Mouse (Mus musculus) right cerebral cortex, adult 18-20 months (tissue): ENCODE data around the gene 1700020N01Rik.

Experiments
- DNase-seq: peaks from one replicate; pipeline ENCODE4 v3.0.0; 2022; ENCODE audit warnings: mixed read lengths

Gene 1700020N01Rik

GRCm38 (mm10) chr10:21592896-21593380 is at the start of gene 1700020N01Rik:
Gene 1700020N01Rik, plus strand, starts transcription at chr10:21593145.
- DNase-seq = no peak

GRCm38 (mm10) chr10:21543576-21544278 is 49.2 kb upstream of the 1700020N01Rik start:
- DNase-seq = no peak

GRCm38 (mm10) chr10:21544721-21545120 is 48.2 kb upstream of the 1700020N01Rik start:
- no peak for DNase-seq

- no peak for DNase-seq
Measured at GRCm38 (mm10) chr10:21545446-21545845, 47.5 kb upstream of the 1700020N01Rik start.

GRCm38 (mm10) chr10:21548871-21549505 is 44.0 kb upstream of the 1700020N01Rik start:
- DNase-seq = no peak

GRCm38 (mm10) chr10:21552967-21553682 is 39.8 kb upstream of the 1700020N01Rik start:
- DNase-seq = no peak

- no peak for DNase-seq
Measured at GRCm38 (mm10) chr10:21553683-21554035, 39.3 kb upstream of the 1700020N01Rik start.

GRCm38 (mm10) chr10:21554896-21555580 is 37.9 kb upstream of the 1700020N01Rik start:
- no peak for DNase-seq

- no peak for DNase-seq
Measured at GRCm38 (mm10) chr10:21559769-21560168, 33.2 kb upstream of the 1700020N01Rik start.

- peak; percentile 31 for DNase-seq
Measured at GRCm38 (mm10) chr10:21561181-21561580, 31.8 kb upstream of the 1700020N01Rik start.

GRCm38 (mm10) chr10:21563446-21563845 is 29.5 kb upstream of the 1700020N01Rik start:
- no peak for DNase-seq

GRCm38 (mm10) chr10:21564189-21564588 is 28.8 kb upstream of the 1700020N01Rik start:
- DNase-seq = peak; percentile 51

- no peak for DNase-seq
Measured at GRCm38 (mm10) chr10:21566074-21566473, 26.9 kb upstream of the 1700020N01Rik start.

- no peak for DNase-seq
Measured at GRCm38 (mm10) chr10:21571615-21572014, 21.3 kb upstream of the 1700020N01Rik start.

GRCm38 (mm10) chr10:21573713-21574112 is 19.2 kb upstream of the 1700020N01Rik start:
- DNase-seq = no peak

GRCm38 (mm10) chr10:21575806-21576378 is 17.1 kb upstream of the 1700020N01Rik start:
- no peak for DNase-seq

GRCm38 (mm10) chr10:21577798-21578197 is 15.1 kb upstream of the 1700020N01Rik start:
- DNase-seq = no peak

GRCm38 (mm10) chr10:21581546-21581945 is 11.4 kb upstream of the 1700020N01Rik start:
- DNase-seq = no peak

GRCm38 (mm10) chr10:21587041-21587440 is 5.9 kb upstream of the 1700020N01Rik start:
- DNase-seq = no peak

- no peak for DNase-seq
Measured at GRCm38 (mm10) chr10:21588007-21588852, 4.7 kb upstream of the 1700020N01Rik start.

GRCm38 (mm10) chr10:21600931-21601330 is 8.0 kb downstream of the 1700020N01Rik start:
- DNase-seq = peak; percentile 62

- no peak for DNase-seq
Measured at GRCm38 (mm10) chr10:21604476-21604875, 11.5 kb downstream of the 1700020N01Rik start.
